Mouse (Mus musculus) liver, embryonic 14.5 days (tissue): ENCODE data around the gene Bmf. TPM values are rescaled to one million over a fixed set of nuclear protein-coding genes. Genes with fewer than 3 reads are reported as not detected.
A peak's percentile ranks its signal among the peaks of the same experiment; 100 is the strongest.

Experiments used
- ATAC-seq: fragments of 200-750 bp; cut with Nextera tagmentation; 2 replicates; pipeline ENCODE4 v1.8.0; 2017; ENCODE audit warnings: moderate number of reproducible peaks, mild to moderate bottlenecking, moderate library complexity; ENCODE audit not compliant: insufficient read depth
- DNase-seq, 3 experiments: peaks; one replicate each; pipeline ENCODE4 v3.0.0-alpha.2; 2012 to 2013; ENCODE audit warnings: low read depth in 3 of 3, low spot score in 3 of 3
- H3K27ac ChIP-seq: fragments of 300-500 bp; sonication (generic); 2 replicates; pipeline ENCODE4 v1.5.1; 2014; ENCODE audit warnings: moderate library complexity, mild to moderate bottlenecking, control low read depth, inconsistent platforms
- H3K27me3 ChIP-seq: fragments of 300-500 bp; sonication (generic); 2 replicates; pipeline ENCODE4 v1.6.1; 2014; ENCODE audit warnings: mild to moderate bottlenecking, low read length, moderate library complexity; ENCODE audit not compliant: control insufficient read depth, insufficient read depth
- H3K36me3 ChIP-seq: fragments of 300-500 bp; sonication (generic); replicated peaks from 2 replicates; pipeline ENCODE4 v1.6.1; 2014; ENCODE audit warnings: low read depth; ENCODE audit not compliant: control insufficient read depth, insufficient read depth
- H3K4me1 ChIP-seq, 2 experiments: fragments of 200-500 bp in 1 of 2; fragments of 300-500 bp in 1 of 2; sonication (generic) in 1 of 2; replicated peaks; 2 replicates each; pipeline ENCODE4 v1.6.1; 2012 to 2014; ENCODE audit warnings: antibody characterized with exemption in 1 of 2, inconsistent platforms in 1 of 2, low read length in 1 of 2; ENCODE audit not compliant: control insufficient read depth in 2 of 2, insufficient read depth in 2 of 2
- H3K4me2 ChIP-seq: fragments of 300-500 bp; sonication (generic); 2 replicates; pipeline ENCODE4 v1.6.1; 2014; ENCODE audit warnings: low read depth, mild to moderate bottlenecking, control low read depth, moderate library complexity
- H3K4me3 ChIP-seq, 2 experiments: fragments of 200-500 bp in 1 of 2; fragments of 300-500 bp in 1 of 2; sonication (generic) in 1 of 2; 2 replicates each; pipeline ENCODE4 v1.5.1; 2012 to 2014; ENCODE audit warnings: low read depth in 2 of 2, low read length in 2 of 2, mild to moderate bottlenecking in 2 of 2, control low read depth in 1 of 2, inconsistent platforms in 1 of 2, moderate library complexity in 1 of 2; ENCODE audit not compliant: insufficient read depth in 1 of 2
- H3K9ac ChIP-seq: fragments of 300-500 bp; sonication (generic); replicated peaks from 2 replicates; pipeline ENCODE4 v1.6.1; 2014; ENCODE audit warnings: mild to moderate bottlenecking, control low read depth, moderate library complexity
- H3K9me3 ChIP-seq: fragments of 300-500 bp; sonication (generic); 2 replicates; pipeline ENCODE4 v1.6.1; 2016; ENCODE audit warnings: low read length, mixed read lengths; ENCODE audit not compliant: control insufficient read depth
- CTCF ChIP-seq: IDR thresholded peaks from 2 replicates; pipeline ENCODE4 v1.5.1; 2016; ENCODE audit warnings: antibody characterized with exemption, low read depth, control low read depth
- EP300 ChIP-seq: IDR thresholded peaks from 2 replicates; pipeline ENCODE4 v1.6.1; 2016; ENCODE audit warnings: antibody characterized with exemption, low read depth
- WGBS: fragments of 180-500 bp; shearing (Covaris S2); extraction: QIAGEN DNeasy Blood & Tissue Kit; methylation state at CpG from one replicate; pipeline ENCODE4 v1.1.7; 2014; ENCODE audit not compliant: insufficient replicate concordance; 5-methylcytosine and 5-hydroxymethylcytosine counted together
- polyA plus RNA-seq, 2 experiments: library from polyadenylated mRNA; depleted of rRNA in 1 of 2; stranded (reverse) in 1 of 2; unstranded in 1 of 2; fragments of >200 nt; fragmentation: Nextera tagmentation in 1 of 2; extraction: Ambion mirVana in 1 of 2; gene quantifications; 2 replicates each; pipeline versions ENCODE4 v1.2.1 to v1.2.3; 2012 to 2014

The Bmf gene
- polyA plus RNA-seq, 2 experiments, result 0.70 to 0.87 TPM

DNA sequence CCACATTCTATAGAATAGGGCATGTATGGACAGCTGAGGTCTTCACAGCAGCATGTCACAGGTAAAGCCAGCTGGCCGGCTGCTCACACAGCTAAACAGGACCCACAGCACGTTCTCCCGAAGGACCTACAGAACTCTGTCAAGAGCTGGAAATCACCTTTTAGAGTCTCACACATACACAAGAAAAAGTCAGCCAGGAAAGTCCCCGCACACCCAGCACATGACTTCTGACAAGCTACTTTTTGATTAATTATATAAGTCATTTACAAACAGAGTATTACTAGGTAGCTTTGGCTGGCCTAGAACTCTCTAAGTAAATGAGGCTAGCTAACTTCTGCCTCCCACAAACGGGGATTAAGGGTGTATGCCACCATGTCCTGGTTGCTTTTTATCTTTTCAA lies 22.9 kb downstream of the Bmf start:
- ATAC-seq, result no peak
- 69% methylated on average over 5 of the region's 5 CpGs for WGBS

DNA sequence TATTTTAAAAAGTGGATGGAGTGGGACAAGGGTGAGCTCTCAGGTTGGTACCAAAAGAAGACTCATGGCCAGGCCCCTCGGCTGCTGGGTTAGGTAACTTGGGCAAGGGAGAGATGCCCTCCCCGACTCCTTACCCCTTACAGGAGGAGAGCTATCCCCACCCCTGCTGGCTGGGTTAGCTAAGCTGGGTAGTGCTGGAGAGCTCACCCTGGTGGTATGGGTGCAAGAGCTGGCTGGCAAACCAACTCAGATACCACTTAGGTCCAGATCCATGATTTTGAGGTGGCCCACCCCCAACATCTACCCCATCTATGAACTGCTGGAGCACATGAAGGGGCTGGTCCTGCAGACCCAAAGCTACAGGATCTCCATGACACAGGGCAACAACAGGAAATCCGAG lies 24.7 kb downstream of the Bmf start:
- DNase-seq, result no peak
- ATAC-seq, result no peak
- Histone ChIP-seq H3K27ac (no peak overlapping the region), H3K9me3 (no peaks in the 10 kb centered on the region), H3K9ac (no peak overlapping the region), H3K4me1 (peaks cover 0 to 14% of the 10 kb centered on the region in 2 experiments; a peak in 2 of 4 replicates), H3K27me3 (no peaks in the 10 kb centered on the region), H3K4me2 (no peak overlapping the region), H3K36me3 (no peaks in the 10 kb centered on the region), H3K4me3 (no peak overlapping the region)
- TF ChIP-seq EP300 (no peak), CTCF (no peak)
- 48% methylated on average over 3 of the region's 3 CpGs for WGBS

More for the DNA sequence above, 22.9 kb downstream of the Bmf start:
- TF ChIP-seq EP300 (no peak), CTCF (no peak)
- Histone ChIP-seq H3K27ac (no peak overlapping the region), H3K27me3 (no peaks in the 10 kb centered on the region), H3K9me3 (no peaks in the 10 kb centered on the region), H3K4me2 (no peak overlapping the region), H3K9ac (no peak overlapping the region), H3K4me3 (no peak overlapping the region), H3K36me3 (no peaks in the 10 kb centered on the region), H3K4me1 (peaks cover 0 to 14% of the 10 kb centered on the region in 2 experiments; a peak in 2 of 4 replicates)
- no peak for DNase-seq

DNA sequence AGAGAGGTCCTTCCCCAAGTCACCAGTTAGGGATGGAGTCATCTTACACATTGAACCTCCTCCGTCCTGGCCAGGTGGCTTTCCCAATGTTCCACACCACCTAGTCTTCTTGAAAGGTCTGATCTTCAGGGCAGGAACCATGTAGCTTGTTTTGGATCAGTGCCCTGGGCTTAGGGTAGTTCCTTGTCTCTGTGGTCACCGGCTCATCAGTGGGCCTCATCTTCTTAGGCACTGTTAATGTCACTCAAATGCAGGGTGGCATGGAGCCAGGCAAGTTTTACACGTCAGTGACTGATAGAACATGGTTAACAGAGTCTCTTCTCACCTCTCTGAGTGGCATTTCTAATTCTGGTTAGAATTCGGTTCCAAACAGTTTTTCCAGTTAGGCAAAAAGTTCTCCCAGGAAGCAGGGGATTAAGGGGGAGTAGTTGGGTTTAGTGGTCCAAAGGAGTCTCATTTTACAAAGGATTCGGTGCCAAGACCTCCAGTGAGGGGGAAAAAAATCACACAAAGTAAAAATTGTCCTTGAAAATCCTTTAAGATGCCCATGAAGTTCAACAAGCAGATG lies 26.2 kb downstream of the Bmf start:
- ATAC-seq (no peak), DNase-seq (no peak)
- Histone ChIP-seq H3K9ac (no peak overlapping the region), H3K27ac (no peak overlapping the region), H3K4me2 (no peak overlapping the region), H3K36me3 (no peaks in the 10 kb centered on the region), H3K4me1 (peaks cover 0 to 14% of the 10 kb centered on the region in 2 experiments; a peak in 2 of 4 replicates), H3K27me3 (no peaks in the 10 kb centered on the region), H3K9me3 (no peaks in the 10 kb centered on the region), H3K4me3 (no peak overlapping the region)
- TF ChIP-seq EP300, result no peak
- no peak for TF ChIP-seq CTCF
- 49% methylated on average over 5 of the region's 5 CpGs for whole genome bisulfite sequencing

DNA sequence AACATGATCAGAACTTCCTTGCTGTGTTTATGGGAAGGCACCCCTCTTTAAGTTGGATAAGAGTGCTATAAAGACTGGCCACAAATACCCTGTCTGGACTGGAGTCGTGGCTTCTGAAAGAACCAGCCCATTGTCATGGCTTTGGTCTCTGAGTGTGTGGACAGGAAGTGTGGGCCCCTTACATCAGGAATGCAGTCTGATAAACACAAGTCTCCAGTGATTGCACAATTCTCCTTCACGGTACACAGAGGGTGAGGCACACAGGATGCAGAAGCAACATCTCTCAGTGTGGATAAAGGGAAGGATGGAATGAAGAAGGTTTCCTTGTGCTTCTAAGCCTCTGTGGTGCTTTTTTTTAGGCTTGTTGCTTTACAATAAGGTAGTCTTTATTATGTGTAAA lies 27.2 kb downstream of the Bmf start:
- no peaks in the 10 kb centered on the region for H3K36me3 ChIP-seq
- H3K4me2 ChIP-seq, result no peak overlapping the region
- no peaks in the 10 kb centered on the region for H3K27me3 ChIP-seq
- H3K9ac ChIP-seq, result no peak overlapping the region
- no peaks in the 10 kb centered on the region for H3K9me3 ChIP-seq
- H3K4me1 ChIP-seq, result peaks cover 0 to 14% of the 10 kb centered on the region in 2 experiments; a peak in 2 of 4 replicates
- no peak for DNase-seq
- ATAC-seq, result 0 out of 2 replicates have a peak, but pooled peaks have one; percentile 35
- TF ChIP-seq CTCF (no peak), EP300 (no peak)
- no peak overlapping the region for H3K4me3 ChIP-seq
- H3K27ac ChIP-seq, result no peak overlapping the region
- 2% methylated on average over 2 of the region's 2 CpGs for WGBS

DNA sequence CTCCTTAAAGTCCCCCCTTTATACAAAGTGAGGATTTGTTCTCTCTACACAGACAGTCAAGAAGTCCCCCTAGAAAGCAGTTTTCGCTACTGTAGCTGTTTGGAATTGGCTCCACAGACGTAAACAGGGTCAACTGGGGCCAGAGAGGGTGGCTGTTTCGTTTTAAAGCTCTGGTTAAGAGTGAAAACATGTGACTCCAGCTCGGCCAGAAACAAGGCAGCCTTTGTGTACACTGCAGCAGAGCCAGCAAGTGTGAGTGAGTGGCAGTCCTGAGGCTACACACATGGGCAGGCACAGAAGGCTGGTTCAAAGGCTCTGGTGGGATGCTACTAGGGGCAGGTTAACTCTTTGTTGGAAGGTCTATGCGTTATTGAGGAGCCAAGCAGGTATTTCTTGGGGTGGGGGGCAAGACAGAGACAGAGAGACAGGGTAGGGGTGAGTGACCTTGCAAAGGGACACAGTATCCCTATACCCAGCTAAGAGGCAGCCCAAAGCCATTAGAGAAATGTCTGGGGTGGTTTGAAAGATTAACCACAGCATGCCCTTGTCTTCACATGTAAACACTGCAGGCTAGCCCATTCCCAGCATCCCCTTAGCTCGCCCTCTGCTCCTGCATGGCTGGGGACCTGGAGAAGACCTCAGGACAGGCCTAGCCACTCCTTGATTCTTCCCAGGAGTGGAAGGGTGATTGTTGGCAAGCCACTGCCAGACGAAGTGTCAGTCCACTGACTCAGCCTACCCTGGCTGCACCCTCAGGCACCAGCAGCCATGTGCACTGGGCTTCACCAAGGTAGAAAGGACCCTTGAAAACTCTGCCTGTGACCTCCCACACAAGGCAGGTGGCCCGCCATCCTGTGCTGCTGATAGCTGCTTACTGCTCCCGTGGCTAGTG lies 29.2 kb downstream of the Bmf start:
- Histone ChIP-seq H3K27ac (no peak overlapping the region), H3K36me3 (no peaks in the 10 kb centered on the region), H3K9me3 (no peaks in the 10 kb centered on the region), H3K27me3 (no peaks in the 10 kb centered on the region), H3K4me1 (peaks cover 0 to 14% of the 10 kb centered on the region in 2 experiments; a peak in 2 of 4 replicates), H3K4me2 (no peak overlapping the region), H3K9ac (no peak overlapping the region), H3K4me3 (no peak overlapping the region)
- ATAC-seq (peak; percentile 50; the same call in 1 of the 2 replicates), DNase-seq (no peak)
- 27% methylated on average over 9 of the region's 9 CpGs for WGBS
- TF ChIP-seq CTCF, result no peak
- TF ChIP-seq EP300, result no peak
